Mouse (Mus musculus): ENCODE results near the gene Sh3rf1. TPM values are rescaled to one million over a fixed set of nuclear protein-coding genes. Genes with fewer than 3 reads are reported as not detected.
A peak's percentile ranks its signal among the peaks of the same experiment; 100 is the strongest.

The Sh3rf1 gene
- polyA plus RNA-seq, 1 experiment from 2014 or later: 32.8 TPM

GRCm38 (mm10) chr8:61203035-61203826, 20.4 kb upstream of the Sh3rf1 start:
- Histone ChIP-seq H3K9me3 (no peaks in the 10 kb centered on the region), H3K4me3 (no peak overlapping the region), H3K9ac (replicated peaks) (no peak overlapping the region), H3K4me1 (peaks cover 9% of the 10 kb centered on the region), H3K27me3 (no peaks in the 10 kb centered on the region), H3K36me3 (no peaks in the 10 kb centered on the region), H3K27ac (replicated peaks) (no peak overlapping the region), H3K4me2 (replicated peaks) (no peak overlapping the region)
- ATAC-seq (replicated peaks): no peak
- WGBS: 87% methylated on average over 5 of the region's 5 CpGs

GRCm38 (mm10) chr8:61206876-61207275, 16.8 kb upstream of the Sh3rf1 start:
- H3K36me3 ChIP-seq: no peaks in the 10 kb centered on the region

GRCm38 (mm10) chr8:61207636-61208035, 16.0 kb upstream of the Sh3rf1 start:
- no peaks in the 10 kb centered on the region for H3K27me3 ChIP-seq
- H3K9me3 ChIP-seq: no peaks in the 10 kb centered on the region
- no peak overlapping the region for H3K9ac ChIP-seq (replicated peaks)
- H3K4me1 ChIP-seq: peaks cover 10% of the 10 kb centered on the region
- no peak overlapping the region for H3K4me2 ChIP-seq (replicated peaks)
- no peak overlapping the region for H3K4me3 ChIP-seq
- peak; percentile 16; the same call in 1 of the 2 replicates for ATAC-seq (replicated peaks)
- no peaks in the 10 kb centered on the region for H3K36me3 ChIP-seq
- 6% methylated on average over 4 of the region's 4 CpGs for WGBS
- peak overlapping the region; percentile 70 for H3K27ac ChIP-seq (replicated peaks)

More at GRCm38 (mm10) chr8:61206876-61207275, 16.8 kb upstream of the Sh3rf1 start:
- Histone ChIP-seq H3K9ac (replicated peaks) (no peak overlapping the region), H3K4me3 (no peak overlapping the region), H3K9me3 (no peaks in the 10 kb centered on the region), H3K27me3 (no peaks in the 10 kb centered on the region), H3K4me2 (replicated peaks) (no peak overlapping the region), H3K4me1 (peaks cover 10% of the 10 kb centered on the region), H3K27ac (replicated peaks) (no peak overlapping the region)
- 86% methylated on average over 2 of the region's 2 CpGs for WGBS
- ATAC-seq (replicated peaks): no peak

GRCm38 (mm10) chr8:61208719-61209118, 15.0 kb upstream of the Sh3rf1 start:
- Histone ChIP-seq H3K4me3 (no peak overlapping the region), H3K9me3 (no peaks in the 10 kb centered on the region), H3K4me1 (peaks cover 10% of the 10 kb centered on the region), H3K4me2 (replicated peaks) (no peak overlapping the region), H3K9ac (replicated peaks) (no peak overlapping the region), H3K27me3 (no peaks in the 10 kb centered on the region), H3K36me3 (no peaks in the 10 kb centered on the region), H3K27ac (replicated peaks) (no peak overlapping the region; the same call in 1 of the 2 replicates)
- no peak for ATAC-seq (replicated peaks)
- 89% methylated on average over 9 of the region's 9 CpGs for WGBS

- H3K36me3 ChIP-seq: no peaks in the 10 kb centered on the region
- H3K4me2 ChIP-seq (replicated peaks): no peak overlapping the region
- H3K4me1 ChIP-seq: peaks cover 16% of the 10 kb centered on the region
- no peak for ATAC-seq (replicated peaks)
- no peaks in the 10 kb centered on the region for H3K9me3 ChIP-seq
- no peak overlapping the region for H3K4me3 ChIP-seq
- no peaks in the 10 kb centered on the region for H3K27me3 ChIP-seq
- 62% methylated on average over 8 of the region's 8 CpGs for WGBS
- H3K27ac ChIP-seq (replicated peaks): no peak overlapping the region
- H3K9ac ChIP-seq (replicated peaks): no peak overlapping the region
These were observed 12.8 kb upstream of the Sh3rf1 start for GRCm38 (mm10) chr8:61210836-61211235.

GRCm38 (mm10) chr8:61215081-61215819, 8.4 kb upstream of the Sh3rf1 start:
- Histone ChIP-seq H3K9ac (replicated peaks) (no peak overlapping the region), H3K9me3 (no peaks in the 10 kb centered on the region), H3K4me1 (peaks cover 15% of the 10 kb centered on the region), H3K4me2 (replicated peaks) (no peak overlapping the region), H3K27me3 (no peaks in the 10 kb centered on the region), H3K27ac (replicated peaks) (peak overlapping the region; percentile 71), H3K4me3 (no peak overlapping the region), H3K36me3 (no peaks in the 10 kb centered on the region)
- WGBS: 30% methylated on average over 5 of the region's 5 CpGs
- ATAC-seq (replicated peaks): peak; percentile 74

- H3K27ac ChIP-seq (replicated peaks): peak overlapping the region; percentile 62
- WGBS: 61% methylated on average over 3 of the region's 3 CpGs
- H3K4me2 ChIP-seq (replicated peaks): no peak overlapping the region
- ATAC-seq (replicated peaks): 0 out of 2 replicates have a peak, but pooled peaks have one; percentile 39
- no peaks in the 10 kb centered on the region for H3K36me3 ChIP-seq
- no peak overlapping the region for H3K4me3 ChIP-seq
- H3K9me3 ChIP-seq: no peaks in the 10 kb centered on the region
- H3K9ac ChIP-seq (replicated peaks): no peak overlapping the region
- H3K27me3 ChIP-seq: no peaks in the 10 kb centered on the region
- H3K4me1 ChIP-seq: peaks cover 15% of the 10 kb centered on the region
These were observed 6.7 kb upstream of the Sh3rf1 start for GRCm38 (mm10) chr8:61217017-61217416.

GRCm38 (mm10) chr8:61217426-61217825, 6.2 kb upstream of the Sh3rf1 start:
- Histone ChIP-seq H3K27me3 (no peaks in the 10 kb centered on the region), H3K9ac (replicated peaks) (no peak overlapping the region), H3K4me3 (no peak overlapping the region), H3K4me2 (replicated peaks) (no peak overlapping the region), H3K9me3 (no peaks in the 10 kb centered on the region), H3K27ac (replicated peaks) (peak overlapping the region; percentile 62), H3K4me1 (peaks cover 15% of the 10 kb centered on the region), H3K36me3 (no peaks in the 10 kb centered on the region)
- no peak for ATAC-seq (replicated peaks)
- WGBS: 78% methylated on average over 8 of the region's 8 CpGs

- Histone ChIP-seq H3K4me2 (replicated peaks) (no peak overlapping the region), H3K9ac (replicated peaks) (no peak overlapping the region), H3K27me3 (no peaks in the 10 kb centered on the region), H3K9me3 (no peaks in the 10 kb centered on the region), H3K4me3 (no peak overlapping the region), H3K4me1 (peaks cover 18% of the 10 kb centered on the region), H3K27ac (replicated peaks) (no peak overlapping the region), H3K36me3 (no peaks in the 10 kb centered on the region)
- no peak for ATAC-seq (replicated peaks)
- 93% methylated on average over 2 of the region's 2 CpGs for WGBS
These were observed 5.2 kb upstream of the Sh3rf1 start for GRCm38 (mm10) chr8:61218439-61218838.

GRCm38 (mm10) chr8:61223283-61223682, 389 bp upstream of the Sh3rf1 start:
- Histone ChIP-seq H3K4me2 (replicated peaks) (peak overlapping the region; percentile 84), H3K36me3 (no peaks in the 10 kb centered on the region), H3K27me3 (no peaks in the 10 kb centered on the region), H3K4me1 (peaks cover 35% of the 10 kb centered on the region), H3K9me3 (no peaks in the 10 kb centered on the region), H3K9ac (replicated peaks) (peak overlapping the region; percentile 85), H3K27ac (replicated peaks) (peak overlapping the region; percentile 82), H3K4me3 (peak overlapping the region; percentile 81)
- 27% methylated on average over 5 of the region's 5 CpGs for WGBS
- ATAC-seq (replicated peaks): no peak

- Histone ChIP-seq H3K4me3 (peak overlapping the region; percentile 81), H3K4me2 (replicated peaks) (peak overlapping the region; percentile 84), H3K27ac (replicated peaks) (peak overlapping the region; percentile 82), H3K4me1 (peaks cover 45% of the 10 kb centered on the region), H3K9ac (replicated peaks) (peak overlapping the region; percentile 85), H3K36me3 (no peaks in the 10 kb centered on the region), H3K27me3 (no peaks in the 10 kb centered on the region), H3K9me3 (no peaks in the 10 kb centered on the region)
- 0% methylated on average over 41 of the region's 41 CpGs for WGBS
- ATAC-seq (replicated peaks): peak; percentile 81
These were observed 864 bp downstream of the Sh3rf1 start for GRCm38 (mm10) chr8:61224380-61225092.
